Mouse (Mus musculus) forebrain, embryonic 15.5 days (tissue): ENCODE data around the gene Hspa1a. TPM values are rescaled to one million over a fixed set of nuclear protein-coding genes. Genes with fewer than 3 reads are reported as not detected.
A peak's percentile ranks its signal among the peaks of the same experiment; 100 is the strongest.
"Not testable (repeated sequence)": the region's sequence is repeated elsewhere in the genome, so short reads cannot be mapped to it uniquely, and the experiment has no call there.

Experiments
- ATAC-seq: fragments of 200-750 bp; cut with Nextera tagmentation; replicated peaks from 2 replicates; pipeline ENCODE4 v1.8.0; 2017; ENCODE audit warnings: mild to moderate bottlenecking, moderate TSS enrichment, moderate library complexity
- H3K27ac ChIP-seq: fragments of 300-500 bp; sonication (generic); replicated peaks from 2 replicates; pipeline ENCODE4 v1.5.1; 2015; ENCODE audit warnings: mild to moderate bottlenecking, inconsistent platforms
- H3K27me3 ChIP-seq: fragments of 300-500 bp; sonication (generic); 2 replicates; pipeline ENCODE4 v1.6.1; 2015; ENCODE audit warnings: inconsistent platforms
- H3K36me3 ChIP-seq: fragments of 300-500 bp; sonication (generic); 2 replicates; pipeline ENCODE4 v1.6.1; 2015; ENCODE audit warnings: mild to moderate bottlenecking, inconsistent platforms
- H3K4me1 ChIP-seq: fragments of 300-500 bp; sonication (generic); 2 replicates; pipeline ENCODE4 v1.6.1; 2015; ENCODE audit warnings: inconsistent platforms
- H3K4me2 ChIP-seq: fragments of 300-500 bp; sonication (generic); replicated peaks from 2 replicates; pipeline ENCODE4 v1.6.1; 2015; ENCODE audit warnings: mild to moderate bottlenecking, inconsistent platforms
- H3K4me3 ChIP-seq: fragments of 300-500 bp; sonication (generic); 2 replicates; pipeline ENCODE4 v1.5.1; 2015; ENCODE audit warnings: mild to moderate bottlenecking, inconsistent platforms
- H3K9ac ChIP-seq: fragments of 300-500 bp; sonication (generic); replicated peaks from 2 replicates; pipeline ENCODE4 v1.6.1; 2015; ENCODE audit warnings: mild to moderate bottlenecking, inconsistent platforms
- H3K9me3 ChIP-seq: fragments of 300-500 bp; sonication (generic); 2 replicates; pipeline ENCODE4 v1.6.1; 2016; ENCODE audit warnings: inconsistent platforms
- WGBS: fragments of 180-500 bp; shearing (Covaris S2); methylation state at CpG from one replicate; pipeline ENCODE4 v1.1.7; 2015; ENCODE audit warnings: mixed read lengths; 5-methylcytosine and 5-hydroxymethylcytosine counted together
- polyA plus RNA-seq: library from polyadenylated mRNA; unstranded; fragments of >200 nt; fragmentation: Nextera tagmentation; extraction: Ambion mirVana; gene quantifications from 2 replicates; pipeline ENCODE4 v1.2.1, GENCODE M21; 2015

The Hspa1a gene
- polyA plus RNA-seq, 1 experiment from 2014 or later, result 3.7 TPM

DNA sequence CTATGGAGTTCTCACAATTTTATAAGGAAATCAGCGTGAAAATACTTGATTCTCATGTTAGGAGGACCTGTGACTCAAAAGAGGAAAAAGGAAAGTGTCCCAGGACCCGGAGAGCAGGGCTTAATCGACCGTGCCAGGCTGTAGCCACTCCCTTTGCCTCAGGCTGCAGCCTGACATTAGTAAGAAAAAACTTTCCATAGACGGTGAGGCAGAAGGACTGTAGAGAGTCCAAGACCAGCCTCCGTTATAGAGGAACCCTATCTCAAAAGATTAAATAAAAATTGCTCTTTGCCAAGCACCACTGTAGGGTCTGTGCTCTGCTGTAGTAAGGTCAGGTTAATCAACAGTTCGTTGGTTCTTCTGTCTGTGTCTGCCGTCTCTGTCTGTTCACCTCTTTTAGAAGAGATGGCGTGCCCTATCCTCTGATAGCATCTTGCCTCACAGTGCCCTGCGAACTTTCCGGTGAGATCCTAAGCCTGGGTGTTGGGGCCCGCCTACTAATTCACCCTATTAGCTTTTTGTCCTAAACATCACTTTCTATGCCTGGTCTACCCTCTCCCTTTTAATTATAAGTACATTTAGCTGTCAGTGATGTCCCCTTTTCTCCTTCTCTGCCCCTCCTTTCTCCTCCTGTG, 12.0 kb downstream of the Hspa1a start:
- Histone ChIP-seq H3K4me1 (peaks cover 7% of the 10 kb centered on the region; the same call in 1 of the 2 replicates), H3K27me3 (peaks cover 23% of the 10 kb centered on the region), H3K9ac (peak overlapping the region; percentile 28; the same call in 1 of the 2 replicates), H3K4me2 (peak overlapping the region; percentile 82), H3K36me3 (no peaks in the 10 kb centered on the region), H3K27ac (no peak overlapping the region), H3K4me3 (peak overlapping the region; percentile 44), H3K9me3 (no peaks in the 10 kb centered on the region)
- ATAC-seq, result no peak
- 13% methylated on average over 12 of the region's 12 CpGs for WGBS

DNA sequence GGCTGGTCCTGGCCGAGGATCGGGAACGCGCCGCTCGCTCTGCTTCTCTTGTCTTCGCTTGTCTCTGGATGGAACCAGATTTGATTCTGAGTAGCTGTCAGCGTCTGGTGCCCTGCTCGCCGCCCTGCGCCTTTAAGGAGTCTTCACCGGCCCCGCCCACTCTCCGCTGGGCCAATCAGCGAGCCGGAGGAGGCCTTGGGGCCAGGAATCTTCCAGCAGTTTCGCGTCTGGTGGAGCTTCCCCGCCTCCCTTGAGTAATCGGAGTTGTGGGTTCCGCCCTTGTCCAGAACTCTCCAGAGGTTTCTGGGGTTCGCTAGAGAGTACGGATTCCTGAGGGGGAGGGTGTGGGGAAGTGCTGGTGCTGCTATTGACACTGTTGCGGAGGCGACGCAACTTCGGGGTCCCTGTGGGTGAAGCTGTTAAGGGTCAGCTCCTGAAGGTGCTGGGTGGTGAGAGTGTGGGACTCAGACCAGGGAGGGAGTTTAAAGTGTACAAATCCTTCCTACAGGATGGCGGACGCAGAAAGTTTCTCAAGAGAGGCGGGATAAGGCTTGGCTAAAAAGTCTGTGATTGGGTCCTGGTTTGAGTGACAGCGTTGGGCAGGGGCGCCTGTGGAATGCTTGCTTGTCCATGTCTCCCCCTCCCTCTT, 12.7 kb downstream of the Hspa1a start, which contains the start of gene Hspa1b:
Gene Hspa1b, minus strand, starts transcription at position 109 of the 649 bp plus-strand sequence.
- not testable (repeated sequence) for H3K9me3 ChIP-seq, H3K36me3 ChIP-seq, H3K4me1 ChIP-seq
- WGBS, result under 1% methylated on average over 31 of the region's 32 CpGs
- ATAC-seq, result peak; percentile 94
- Histone ChIP-seq H3K9ac (peak within 1 kb of the TSS; percentile 37), H3K27me3 (peaks cover 27% of the 10 kb centered on the region), H3K4me3 (peak within 1 kb of the TSS; percentile 44), H3K4me2 (peak within 1 kb of the TSS; percentile 82), H3K27ac (peak within 1 kb of the TSS; percentile 53; the same call in 1 of the 2 replicates)

DNA sequence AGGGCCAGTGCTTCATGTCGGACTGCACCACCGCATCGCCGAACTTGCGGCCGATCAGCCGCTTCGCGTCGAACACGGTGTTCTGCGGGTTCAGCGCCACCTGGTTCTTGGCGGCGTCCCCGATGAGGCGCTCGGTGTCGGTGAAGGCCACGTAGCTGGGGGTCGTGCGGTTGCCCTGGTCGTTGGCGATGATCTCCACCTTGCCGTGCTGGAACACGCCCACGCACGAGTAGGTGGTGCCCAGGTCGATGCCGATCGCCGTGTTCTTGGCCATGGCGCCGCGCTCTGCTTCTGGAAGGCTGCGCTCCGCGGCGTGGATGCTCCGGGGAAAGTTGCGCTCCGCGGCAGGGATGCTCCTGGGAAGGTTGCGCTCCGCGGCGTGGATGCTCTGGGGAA, 13.2 kb downstream of the Hspa1a start:
- H3K27ac ChIP-seq, H3K4me1 ChIP-seq, ATAC-seq, H3K36me3 ChIP-seq, H3K9me3 ChIP-seq: not testable (repeated sequence)
- H3K27me3 ChIP-seq, result peaks cover 27% of the 10 kb centered on the region
- peak overlapping the region; percentile 44 for H3K4me3 ChIP-seq
- H3K9ac ChIP-seq, result peak overlapping the region; percentile 37; the same call in 1 of the 2 replicates
- WGBS, result under 1% methylated on average over 32 of the region's 47 CpGs
- peak overlapping the region; percentile 82 for H3K4me2 ChIP-seq

DNA sequence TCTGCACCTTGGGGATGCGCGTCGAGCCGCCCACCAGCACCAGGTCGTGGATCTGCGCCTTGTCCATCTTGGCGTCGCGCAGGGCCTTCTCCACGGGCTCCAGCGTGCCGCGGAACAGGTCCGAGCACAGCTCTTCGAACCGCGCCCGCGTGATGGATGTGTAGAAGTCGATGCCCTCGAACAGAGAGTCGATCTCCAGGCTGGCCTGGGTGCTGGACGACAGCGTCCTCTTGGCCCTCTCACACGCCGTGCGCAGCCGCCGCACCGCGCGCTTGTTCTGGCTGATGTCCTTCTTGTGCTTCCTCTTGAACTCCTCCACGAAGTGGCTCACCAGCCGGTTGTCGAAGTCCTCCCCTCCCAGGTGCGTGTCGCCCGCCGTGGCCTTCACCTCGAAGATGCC, 14.0 kb downstream of the Hspa1a start:
- not testable (repeated sequence) for H3K4me3 ChIP-seq, H3K4me1 ChIP-seq, ATAC-seq, H3K36me3 ChIP-seq, H3K4me2 ChIP-seq, H3K9ac ChIP-seq, H3K27ac ChIP-seq, H3K9me3 ChIP-seq
- H3K27me3 ChIP-seq, result peaks cover 25% of the 10 kb centered on the region
- WGBS, result 32% methylated on average over 28 of the region's 40 CpGs

DNA sequence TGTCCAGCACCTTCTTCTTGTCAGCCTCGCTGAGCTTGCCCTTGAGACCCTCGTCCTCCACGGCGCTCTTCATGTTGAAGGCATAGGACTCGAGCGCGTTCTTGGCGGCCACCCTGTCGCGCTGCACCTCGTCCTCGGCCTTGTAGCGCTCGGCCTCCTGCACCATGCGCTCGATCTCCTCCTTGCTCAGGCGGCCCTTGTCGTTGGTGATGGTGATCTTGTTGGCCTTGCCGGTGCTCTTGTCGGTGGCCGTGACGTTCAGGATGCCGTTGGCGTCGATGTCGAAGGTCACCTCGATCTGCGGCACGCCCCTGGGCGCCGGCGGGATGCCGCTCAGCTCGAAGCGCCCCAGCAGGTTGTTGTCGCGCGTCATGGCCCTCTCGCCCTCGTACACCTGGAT, 14.7 kb downstream of the Hspa1a start:
- not testable (repeated sequence) for H3K4me2 ChIP-seq, ATAC-seq, H3K9ac ChIP-seq, H3K9me3 ChIP-seq, H3K27ac ChIP-seq, H3K4me3 ChIP-seq, H3K4me1 ChIP-seq, H3K36me3 ChIP-seq
- 19% methylated on average over 36 of the region's 40 CpGs for WGBS
- peaks cover 23% of the 10 kb centered on the region for H3K27me3 ChIP-seq

DNA sequence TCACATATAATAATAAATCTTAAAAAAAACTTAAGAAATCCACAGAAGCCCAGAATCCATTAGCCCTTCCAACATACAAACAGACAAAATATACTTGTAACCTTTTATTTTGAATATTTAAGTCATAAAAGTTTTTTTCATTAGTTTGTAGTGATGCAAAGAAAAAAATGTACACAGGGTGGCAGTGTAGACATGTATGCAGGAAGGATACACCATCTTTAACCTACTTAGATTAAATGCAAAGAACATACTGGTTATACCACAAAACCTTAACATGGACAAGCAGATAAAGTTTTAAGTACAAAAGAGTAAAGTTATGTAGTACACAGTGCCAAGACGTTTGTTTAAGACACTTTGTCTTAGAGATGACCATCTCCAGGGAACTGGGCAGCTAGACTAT, 15.6 kb downstream of the Hspa1a start:
- 43% methylated on average over 1 of the region's 1 CpGs for WGBS
- no peaks in the 10 kb centered on the region for H3K9me3 ChIP-seq

DNA sequence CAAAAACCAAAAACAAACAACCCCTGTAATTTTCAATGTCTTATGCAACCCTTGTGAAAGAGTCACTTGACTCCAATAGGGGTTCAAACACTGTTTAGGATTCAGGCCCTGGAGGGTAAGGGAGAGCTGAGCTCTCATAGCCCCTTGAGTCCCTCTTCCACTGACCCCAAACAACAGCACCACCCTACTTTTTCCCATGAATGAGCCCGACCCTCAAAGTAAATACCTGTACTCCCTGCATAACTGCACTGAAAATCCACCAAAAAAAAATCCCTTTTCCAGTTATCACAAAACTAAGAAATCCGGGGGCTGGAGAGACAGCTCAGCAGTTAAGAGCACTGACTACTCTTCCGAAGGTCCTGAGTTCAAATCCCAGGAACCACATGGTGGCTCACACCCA, 16.1 kb downstream of the Hspa1a start:
- H3K4me2 ChIP-seq, result no peak overlapping the region

More for the DNA sequence above, 15.6 kb downstream of the Hspa1a start:
- no peak overlapping the region for H3K4me3 ChIP-seq
- H3K9ac ChIP-seq, result no peak overlapping the region
- H3K4me1 ChIP-seq, result peaks cover 7% of the 10 kb centered on the region
- H3K27me3 ChIP-seq, result peaks cover 23% of the 10 kb centered on the region
- no peak overlapping the region for H3K27ac ChIP-seq
- no peak for ATAC-seq
- H3K4me2 ChIP-seq, result no peak overlapping the region
- no peaks in the 10 kb centered on the region for H3K36me3 ChIP-seq

DNA sequence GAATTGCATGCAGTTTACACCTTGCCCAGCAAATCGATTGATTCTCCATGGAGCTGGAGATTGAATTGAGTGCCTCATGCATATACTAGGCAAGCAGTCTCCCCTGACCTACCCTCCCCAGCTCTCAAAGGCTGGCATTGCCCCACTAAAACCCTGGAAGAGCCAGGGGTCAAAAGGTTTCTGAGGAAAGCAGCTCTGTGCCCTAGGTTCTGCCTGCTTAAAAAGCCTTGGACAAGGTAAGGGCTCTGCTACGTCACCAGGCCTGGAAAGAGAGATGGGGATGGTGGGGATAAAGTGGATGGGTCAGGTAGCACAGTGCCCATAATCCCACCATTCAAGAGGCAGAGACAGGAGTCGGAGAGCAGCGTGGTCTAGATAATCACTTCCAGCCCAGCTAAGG, 17.1 kb downstream of the Hspa1a start:
- Histone ChIP-seq H3K4me1 (peaks cover 21% of the 10 kb centered on the region), H3K9ac (no peak overlapping the region), H3K27me3 (peaks cover 16% of the 10 kb centered on the region), H3K4me2 (no peak overlapping the region), H3K36me3 (peaks cover 9% of the 10 kb centered on the region), H3K27ac (no peak overlapping the region), H3K9me3 (no peaks in the 10 kb centered on the region), H3K4me3 (no peak overlapping the region)
- no peak for ATAC-seq
- 77% methylated on average over 4 of the region's 4 CpGs for whole genome bisulfite sequencing

More for the DNA sequence above, 16.1 kb downstream of the Hspa1a start:
- no peak for ATAC-seq
- WGBS, result 84% methylated on average over 3 of the region's 3 CpGs
- no peaks in the 10 kb centered on the region for H3K36me3 ChIP-seq
- no peaks in the 10 kb centered on the region for H3K9me3 ChIP-seq
- H3K9ac ChIP-seq, result no peak overlapping the region
- H3K4me1 ChIP-seq, result peaks cover 12% of the 10 kb centered on the region
- H3K4me3 ChIP-seq, result no peak overlapping the region
- H3K27ac ChIP-seq, result no peak overlapping the region
- H3K27me3 ChIP-seq, result peaks cover 23% of the 10 kb centered on the region

DNA sequence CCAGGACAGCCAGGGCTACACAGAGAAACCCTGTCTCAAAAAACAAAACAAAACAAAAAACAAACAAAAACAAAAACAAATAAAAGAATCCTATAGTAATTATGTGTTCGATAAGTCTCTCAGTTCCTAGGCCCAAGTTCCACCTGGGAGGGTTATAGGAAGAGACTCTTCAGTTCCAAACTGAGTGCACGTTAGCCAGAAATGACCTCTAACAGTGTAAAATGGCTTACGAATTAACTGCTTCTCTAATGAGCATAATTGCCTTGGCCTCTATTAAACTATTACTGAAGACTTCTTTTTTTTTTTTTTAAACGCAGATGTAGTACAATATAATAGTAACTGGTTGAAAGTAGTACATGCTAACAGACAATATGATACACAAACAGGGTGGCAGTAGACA, 18.1 kb downstream of the Hspa1a start:
- H3K4me1 ChIP-seq, result peaks cover 20% of the 10 kb centered on the region
- ATAC-seq, result no peak
- H3K27me3 ChIP-seq, result peaks cover 16% of the 10 kb centered on the region
- peaks cover 15% of the 10 kb centered on the region for H3K36me3 ChIP-seq
- no peak overlapping the region for H3K9ac ChIP-seq
- WGBS, result 82% methylated on average over 4 of the region's 4 CpGs
- H3K27ac ChIP-seq, result no peak overlapping the region
- no peak overlapping the region for H3K4me2 ChIP-seq
- H3K9me3 ChIP-seq, result no peaks in the 10 kb centered on the region
- H3K4me3 ChIP-seq, result no peak overlapping the region

DNA sequence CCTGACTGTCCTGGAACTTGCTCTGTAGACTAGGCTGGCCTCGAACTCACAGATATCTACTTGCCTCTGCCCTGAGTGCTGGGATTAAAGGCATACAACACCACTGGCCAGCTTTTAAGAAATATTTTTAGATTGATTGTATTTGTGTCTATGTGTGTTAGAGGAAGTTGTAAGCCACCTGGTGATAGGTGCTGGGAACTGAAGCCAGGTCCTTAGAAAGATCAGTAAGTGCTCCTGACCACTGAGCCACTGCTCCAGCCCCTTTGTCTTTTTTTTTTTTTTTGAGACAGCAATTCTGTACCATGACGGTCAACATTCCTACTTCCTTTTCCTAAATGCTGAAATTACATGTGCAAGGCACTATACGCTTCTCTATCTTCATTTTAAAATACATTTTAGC, 18.7 kb downstream of the Hspa1a start:
- 88% methylated on average over 3 of the region's 3 CpGs for WGBS
- no peak for ATAC-seq
- Histone ChIP-seq H3K4me1 (peaks cover 20% of the 10 kb centered on the region), H3K27ac (peak overlapping the region; percentile 89; the same call in 1 of the 2 replicates), H3K27me3 (peaks cover 16% of the 10 kb centered on the region), H3K4me3 (no peak overlapping the region), H3K9me3 (no peaks in the 10 kb centered on the region), H3K9ac (no peak overlapping the region), H3K36me3 (peaks cover 15% of the 10 kb centered on the region), H3K4me2 (no peak overlapping the region)

DNA sequence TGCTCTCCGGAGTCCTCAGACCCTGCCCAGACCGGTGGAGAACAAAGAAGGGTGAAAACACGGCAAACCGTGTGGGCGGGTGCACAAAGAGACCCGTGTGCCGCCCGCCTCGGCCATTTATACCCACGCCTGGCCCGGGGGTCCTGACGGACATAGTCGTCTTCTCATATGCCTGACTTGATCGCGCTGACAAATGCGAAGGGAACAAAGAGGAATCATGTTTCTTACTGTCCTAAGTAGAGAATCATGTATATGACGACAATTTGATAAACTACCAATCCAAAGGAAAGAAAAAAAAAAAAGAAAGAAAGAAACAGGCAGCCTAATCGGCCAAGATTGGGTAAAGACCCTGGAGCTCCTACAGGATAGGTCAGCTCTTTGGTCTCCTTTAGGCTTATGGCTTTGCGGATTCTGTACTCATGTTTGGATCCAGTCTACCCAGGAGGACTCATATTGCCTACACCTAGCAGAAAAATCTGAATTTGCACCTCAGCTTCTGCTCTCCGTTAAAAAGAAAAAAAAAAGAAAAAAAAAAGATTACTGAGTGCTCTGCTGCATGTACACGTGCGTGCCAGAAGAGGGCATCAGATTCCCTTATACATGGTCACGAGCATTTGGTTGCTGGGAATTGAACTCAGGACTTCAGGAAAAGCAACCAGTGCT, 19.4 kb downstream of the Hspa1a start:
- H3K9ac ChIP-seq, result peak overlapping the region; percentile 96
- H3K9me3 ChIP-seq, result no peaks in the 10 kb centered on the region
- 1% methylated on average over 23 of the region's 23 CpGs for WGBS
- peak overlapping the region; percentile 84 for H3K4me3 ChIP-seq
- peak; percentile 83 for ATAC-seq
- H3K4me1 ChIP-seq, result peaks cover 20% of the 10 kb centered on the region
- peaks cover 15% of the 10 kb centered on the region for H3K36me3 ChIP-seq
- H3K27ac ChIP-seq, result peak overlapping the region; percentile 89
- H3K27me3 ChIP-seq, result peaks cover 16% of the 10 kb centered on the region
- peak overlapping the region; percentile 91 for H3K4me2 ChIP-seq
